Mouse (Mus musculus) olfactory bulb, adult 2 months (tissue): ENCODE results near the gene Cflar.

Source experiments
- CTCF ChIP-seq: fragments of 200-500 bp; IDR thresholded peaks from 2 replicates; pipeline ENCODE4 v1.5.1; 2012; ENCODE audit warnings: low read depth, mild to moderate bottlenecking, low read length, moderate library complexity; ENCODE audit not compliant: insufficient read depth
- POLR2A ChIP-seq: fragments of 200-500 bp; IDR thresholded peaks from 2 replicates; pipeline ENCODE4 v1.6.1; 2012; ENCODE audit warnings: mild to moderate bottlenecking, low read depth, low read length, moderate library complexity; ENCODE audit not compliant: insufficient read depth

- no peak for TF ChIP-seq CTCF
- TF ChIP-seq POLR2A: no peak
These were observed 85.5 kb downstream of the Cflar start for GRCm38 (mm10) chr1:58796853-58797252.
